Mouse (Mus musculus): ENCODE measurements around the gene Slc30a9.
A peak's percentile ranks its signal among the peaks of the same experiment; 100 is the strongest.

Gene Slc30a9

GRCm38 (mm10) chr5:67306698-67307521 is at the start of gene Slc30a9:
Gene Slc30a9 (plus strand): TSS chr5:67306955.
- peak; percentile 94 for DNase-seq

DNA sequence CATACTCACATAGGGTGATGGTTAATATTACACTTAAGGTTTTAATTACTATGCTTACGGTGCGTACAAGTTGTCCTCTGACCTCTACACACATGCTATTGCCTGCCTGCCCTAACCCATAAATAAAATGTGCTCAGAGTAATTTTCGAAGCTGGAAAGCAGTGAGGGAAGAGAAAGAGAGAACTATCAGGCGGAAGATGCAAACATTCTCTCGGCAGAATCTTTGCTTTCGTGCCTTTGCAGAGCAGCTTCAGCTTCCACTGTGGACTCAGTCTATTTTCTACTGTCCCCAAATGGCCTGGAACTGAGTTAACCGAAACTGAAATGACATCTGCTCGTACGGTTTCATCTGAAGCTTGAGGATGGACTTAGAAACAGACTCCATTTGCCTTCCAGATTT is 48.3 kb upstream of the Slc30a9 start:
- DNase-seq = no peak

- no peak for DNase-seq
Observed at GRCm38 (mm10) chr5:67260159-67260530, 46.6 kb upstream of the Slc30a9 start.

GRCm38 (mm10) chr5:67260531-67261371 is 46.0 kb upstream of the Slc30a9 start, which contains the start of gene Tmem33:
Gene Tmem33 (plus strand): TSS chr5:67260565.
- DNase-seq = peak; percentile 98

- no peak for DNase-seq
Observed at GRCm38 (mm10) chr5:67262964-67263363, 43.8 kb upstream of the Slc30a9 start.

DNA sequence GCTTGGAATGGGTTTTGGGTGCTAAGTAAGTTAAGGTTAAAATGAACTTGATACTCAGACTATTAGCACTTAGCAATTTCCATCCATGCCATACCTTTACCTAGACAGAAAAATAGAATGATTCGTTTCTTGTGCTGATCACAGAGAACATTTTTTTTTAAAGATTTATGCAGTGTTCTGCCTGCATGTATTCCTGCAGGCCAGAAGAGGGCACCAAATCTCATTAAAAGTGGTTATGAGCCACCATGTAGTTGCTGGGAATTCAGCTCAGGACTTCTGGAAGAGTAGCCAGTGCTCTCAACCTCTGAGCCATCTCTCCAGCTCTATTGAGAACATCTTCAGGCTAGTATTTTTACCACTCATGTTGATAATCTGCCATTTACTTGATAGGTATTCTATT is 40.6 kb upstream of the Slc30a9 start:
- no peak for DNase-seq

DNA sequence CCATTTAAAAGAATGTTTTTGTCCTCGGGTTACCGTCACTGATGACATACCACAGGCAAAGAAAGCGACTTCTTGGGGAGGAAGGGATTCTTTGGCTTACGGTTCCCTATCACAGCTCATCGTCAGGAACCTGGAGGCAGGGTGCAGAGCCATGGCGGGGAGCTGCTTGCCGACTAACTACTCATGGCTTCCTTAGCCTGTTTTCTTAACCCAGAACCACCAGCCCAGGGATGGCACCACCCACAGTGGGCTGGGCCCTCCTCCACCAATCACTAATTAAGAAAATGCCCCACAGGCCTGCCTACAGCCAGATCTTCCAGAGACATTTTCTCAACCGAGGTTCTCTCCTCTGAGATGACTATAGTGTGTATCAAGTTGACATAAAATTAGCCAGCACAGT is 37.4 kb upstream of the Slc30a9 start:
- no peak for DNase-seq

GRCm38 (mm10) chr5:67279407-67279806 is 27.3 kb upstream of the Slc30a9 start:
- no peak for DNase-seq

DNA sequence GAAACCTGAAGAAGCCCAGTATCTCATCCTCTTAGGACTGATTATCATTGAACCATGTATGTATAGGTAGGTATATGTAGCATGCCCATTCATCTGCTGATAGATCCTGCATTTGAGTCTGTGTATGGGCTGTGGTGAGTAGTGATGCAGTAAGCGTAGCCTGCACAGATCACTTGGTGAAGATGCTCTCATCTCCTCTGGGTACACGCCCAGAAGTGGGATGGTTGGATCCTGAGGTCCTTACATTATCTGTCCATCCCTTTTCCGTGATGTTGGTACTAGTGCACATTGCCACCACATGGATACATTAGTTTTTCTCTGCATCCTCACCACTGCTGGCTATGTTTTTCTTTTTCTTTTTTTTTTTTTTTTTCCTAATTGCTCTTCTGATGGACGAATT is 26.9 kb upstream of the Slc30a9 start:
- no peak for DNase-seq

- DNase-seq = no peak
Observed at GRCm38 (mm10) chr5:67280400-67280799, 26.4 kb upstream of the Slc30a9 start.

DNA sequence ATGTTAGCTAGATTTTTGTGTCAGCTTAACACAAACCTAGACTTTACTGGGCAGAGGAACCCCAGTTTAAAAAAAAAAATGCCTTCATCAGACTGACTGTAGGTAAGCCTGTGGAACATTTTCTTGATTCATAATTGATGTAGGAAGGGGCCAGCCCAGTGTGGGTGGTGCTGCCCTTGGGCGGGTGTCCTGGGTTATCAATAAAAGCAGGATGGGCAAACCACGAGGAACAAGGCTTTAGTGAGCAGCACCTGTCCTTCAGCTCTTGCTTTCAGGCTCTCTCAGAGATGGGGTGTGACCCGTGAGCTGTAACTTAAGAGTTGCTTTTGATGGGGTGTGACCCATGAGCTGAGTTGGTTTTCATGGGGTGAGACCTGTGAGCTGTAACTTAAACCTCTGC is 11.7 kb upstream of the Slc30a9 start:
- no peak for DNase-seq

DNA sequence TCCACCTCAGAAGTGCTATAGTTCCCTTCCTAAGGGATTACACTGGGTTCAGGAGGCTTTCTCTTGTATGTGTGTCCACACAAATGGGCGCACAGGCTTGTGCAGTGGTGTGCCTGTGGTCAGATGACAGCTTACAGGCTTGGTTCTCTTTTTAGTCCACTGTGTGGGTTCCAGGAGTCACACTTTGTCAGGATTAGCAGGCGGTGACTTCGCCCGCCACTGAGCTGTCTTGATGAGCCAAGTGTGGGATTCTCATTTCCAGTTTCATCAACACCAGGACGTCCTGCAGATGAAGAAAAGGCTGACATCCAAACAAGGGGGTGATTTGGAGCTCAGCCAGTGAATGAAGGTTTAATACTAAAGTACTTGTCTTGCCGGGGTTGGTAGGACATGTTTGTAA is 11.1 kb upstream of the Slc30a9 start:
- DNase-seq = no peak

GRCm38 (mm10) chr5:67296171-67296570 is 10.6 kb upstream of the Slc30a9 start:
- DNase-seq = no peak

GRCm38 (mm10) chr5:67297026-67297813 is 9.5 kb upstream of the Slc30a9 start:
- peak; percentile 91 for DNase-seq

DNA sequence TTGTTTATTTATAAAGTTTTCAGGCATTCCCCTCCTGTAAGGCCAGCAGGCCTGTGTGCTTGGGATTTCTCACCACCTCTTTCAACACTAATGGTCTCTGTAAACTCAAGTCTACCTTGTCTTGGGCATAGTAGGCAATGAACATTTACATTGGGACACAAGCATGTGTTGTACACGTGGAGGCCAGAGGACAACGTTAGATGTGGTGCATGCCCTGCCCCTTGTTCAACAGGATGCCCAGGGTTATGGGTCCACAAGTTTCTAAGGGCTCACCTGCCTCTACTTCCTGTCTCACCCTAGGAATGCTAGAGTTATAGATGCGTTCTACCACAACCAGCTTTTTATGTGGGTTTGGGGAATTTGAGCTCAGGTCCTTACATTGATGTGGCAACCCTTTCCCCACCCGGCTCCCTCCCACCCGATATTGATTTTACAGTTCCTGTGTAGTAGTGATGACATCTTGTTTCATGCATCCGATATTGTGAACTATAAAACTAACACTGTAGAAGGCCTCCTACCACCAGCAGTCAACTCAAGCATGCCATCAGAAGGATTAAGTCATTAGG is 6.8 kb upstream of the Slc30a9 start:
- DNase-seq = no peak

DNA sequence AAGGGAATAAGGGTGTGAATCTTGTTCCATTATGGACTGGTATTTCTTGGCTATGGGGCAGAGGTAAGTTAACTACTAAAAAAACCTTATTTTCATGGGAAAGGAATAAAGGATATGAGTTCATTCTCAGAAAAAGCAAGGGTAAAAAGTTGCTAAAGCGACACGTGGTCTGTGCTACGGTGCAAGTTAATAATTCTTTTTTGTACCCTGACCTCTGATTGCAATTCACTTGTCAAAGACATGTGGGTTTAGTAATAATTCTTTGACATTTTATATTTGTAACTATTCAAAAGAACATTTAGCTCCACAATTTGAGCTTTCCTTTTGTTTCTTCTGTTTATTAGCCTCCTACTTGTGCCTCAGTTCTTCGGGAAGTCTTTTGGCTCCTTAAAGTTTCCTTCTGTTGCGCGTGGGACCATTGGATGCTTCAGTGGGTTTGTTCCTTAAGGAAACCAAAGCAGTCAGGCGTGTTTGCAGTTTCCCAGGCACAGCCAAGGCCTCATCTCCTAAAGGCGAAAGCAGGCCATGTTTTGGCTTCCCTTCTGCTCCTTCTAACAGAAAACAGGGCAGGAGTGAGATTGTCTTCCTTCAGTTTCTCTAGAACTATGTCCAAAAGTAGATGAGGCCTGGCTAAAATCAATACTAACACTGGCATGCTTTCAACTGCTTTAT is 5.7 kb upstream of the Slc30a9 start:
- peak; percentile 83 for DNase-seq

- DNase-seq = no peak
Observed at GRCm38 (mm10) chr5:67301722-67302331, 4.9 kb upstream of the Slc30a9 start.

GRCm38 (mm10) chr5:67303816-67304215 is 2.9 kb upstream of the Slc30a9 start:
- no peak for DNase-seq

- DNase-seq = no peak
Observed at GRCm38 (mm10) chr5:67307659-67308222, 986 bp downstream of the Slc30a9 start.

GRCm38 (mm10) chr5:67311811-67312521 is 5.2 kb downstream of the Slc30a9 start:
- DNase-seq = no peak

DNA sequence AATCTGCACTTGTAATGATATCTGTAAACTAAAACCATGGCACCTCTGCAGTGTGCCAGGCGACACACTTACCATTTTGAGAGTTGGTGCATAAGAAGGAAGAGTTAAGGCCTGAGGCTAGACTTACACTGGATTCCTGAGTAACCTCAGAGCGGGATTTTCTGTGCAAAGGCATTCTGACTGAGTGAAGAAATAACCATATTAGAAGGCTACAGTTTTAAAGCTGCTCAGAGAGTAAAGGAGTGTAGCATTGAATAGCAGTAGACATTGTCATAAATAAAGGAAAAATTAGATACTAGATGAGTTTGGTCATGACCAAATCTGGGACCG is 5.7 kb downstream of the Slc30a9 start:
- DNase-seq = no peak
